Mouse (Mus musculus): Measurements from ENCODE around the gene Bola3. TPM values are rescaled to one million over a fixed set of nuclear protein-coding genes. Genes with fewer than 3 reads are reported as not detected.
A peak's percentile ranks its signal among the peaks of the same experiment; 100 is the strongest.

The Bola3 gene
- polyA plus RNA-seq, 1 experiment from 2014 or later, result 126 TPM

DNA sequence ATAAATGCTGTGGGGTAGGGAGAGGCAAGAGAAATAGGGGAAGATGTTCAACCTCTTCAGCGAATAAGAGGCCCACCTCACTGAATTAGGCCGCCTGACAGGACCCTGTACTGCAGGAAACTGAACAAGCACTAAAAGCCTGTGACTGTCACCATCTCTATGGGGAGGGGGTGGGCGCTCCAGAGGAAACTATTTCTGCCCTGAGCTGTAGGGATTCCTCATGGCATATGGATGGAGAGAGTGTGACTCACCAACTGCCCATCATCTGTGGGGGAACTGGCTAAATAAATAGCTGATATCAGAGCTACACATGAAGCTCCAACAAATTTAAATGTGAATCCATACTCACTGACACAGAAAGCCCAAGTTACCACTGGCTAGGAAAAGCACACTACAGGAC is 22.4 kb downstream of the Bola3 start:
- H3K4me1 ChIP-seq, result no peaks in the 10 kb centered on the region
- no peak overlapping the region for H3K4me3 ChIP-seq
- H3K4me2 ChIP-seq (replicated peaks), result no peak overlapping the region
- ATAC-seq (ENCODE audit: insufficient number of reproducible peaks, insufficient read depth, low FRiP score, low TSS enrichment), result no peak
- H3K36me3 ChIP-seq, result peaks cover 97% of the 10 kb centered on the region
- no peaks in the 10 kb centered on the region for H3K9me3 ChIP-seq
- H3K27me3 ChIP-seq, result no peaks in the 10 kb centered on the region
- H3K27ac ChIP-seq, result no peak overlapping the region
- H3K9ac ChIP-seq, result no peak overlapping the region
- WGBS, result 82% methylated on average over 3 of the region's 3 CpGs

- no peak overlapping the region for H3K4me2 ChIP-seq (replicated peaks)
- no peaks in the 10 kb centered on the region for H3K9me3 ChIP-seq
- no peaks in the 10 kb centered on the region for H3K27me3 ChIP-seq
- ATAC-seq (ENCODE audit: insufficient number of reproducible peaks, insufficient read depth, low FRiP score, low TSS enrichment), result no peak
- H3K9ac ChIP-seq, result no peak overlapping the region
- no peak overlapping the region for H3K27ac ChIP-seq
- H3K4me1 ChIP-seq, result no peaks in the 10 kb centered on the region
- WGBS, result 85% methylated on average over 9 of the region's 9 CpGs
- H3K36me3 ChIP-seq, result peaks cover 99% of the 10 kb centered on the region
- H3K4me3 ChIP-seq, result no peak overlapping the region
Observed at GRCm38 (mm10) chr6:83373704-83374300, 24.9 kb downstream of the Bola3 start.

- no peak for ATAC-seq (ENCODE audit: insufficient number of reproducible peaks, insufficient read depth, low FRiP score, low TSS enrichment)
- H3K4me2 ChIP-seq (replicated peaks), result no peak overlapping the region
- no peak overlapping the region for H3K9ac ChIP-seq
- H3K27me3 ChIP-seq, result no peaks in the 10 kb centered on the region
- no peaks in the 10 kb centered on the region for H3K4me1 ChIP-seq
- no peaks in the 10 kb centered on the region for H3K9me3 ChIP-seq
- H3K36me3 ChIP-seq, result peaks cover 89% of the 10 kb centered on the region
- H3K27ac ChIP-seq, result no peak overlapping the region
- no peak overlapping the region for H3K4me3 ChIP-seq
- WGBS, result 87% methylated on average over 10 of the region's 10 CpGs
Observed at GRCm38 (mm10) chr6:83381510-83382491, 32.9 kb downstream of the Bola3 start.

DNA sequence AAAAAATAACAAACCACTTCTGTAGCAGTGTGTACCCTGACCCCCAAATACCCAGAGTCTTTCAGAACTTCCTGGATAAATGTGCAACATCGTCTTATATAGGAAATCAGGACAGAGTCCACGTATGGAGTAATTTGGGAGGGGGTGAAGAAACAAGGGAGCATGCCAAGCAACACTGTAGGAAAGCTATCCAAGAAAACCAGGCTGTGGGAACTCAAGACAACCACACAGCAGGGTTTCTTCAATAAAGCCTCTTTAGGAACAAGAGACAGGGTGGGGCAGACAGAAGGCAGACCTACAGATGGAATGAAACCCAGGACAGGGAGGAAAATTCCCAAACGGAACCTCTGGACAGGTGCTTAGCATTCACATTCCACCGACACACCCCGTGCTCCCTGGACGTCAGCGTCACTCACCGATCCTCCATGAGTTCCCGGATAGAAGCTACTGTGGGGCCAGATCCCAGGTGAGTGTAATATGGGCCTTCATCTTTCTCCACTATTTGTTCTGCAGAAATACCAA is 36.7 kb downstream of the Bola3 start:
- Histone ChIP-seq H3K9ac (no peak overlapping the region), H3K27me3 (no peaks in the 10 kb centered on the region), H3K4me3 (no peak overlapping the region), H3K9me3 (no peaks in the 10 kb centered on the region), H3K4me2 (replicated peaks) (no peak overlapping the region), H3K4me1 (no peaks in the 10 kb centered on the region), H3K27ac (no peak overlapping the region), H3K36me3 (peaks cover 51% of the 10 kb centered on the region)
- no peak for ATAC-seq (ENCODE audit: insufficient number of reproducible peaks, insufficient read depth, low FRiP score, low TSS enrichment)
- WGBS, result 90% methylated on average over 9 of the region's 9 CpGs

- Histone ChIP-seq H3K27me3 (no peaks in the 10 kb centered on the region), H3K4me1 (no peaks in the 10 kb centered on the region), H3K4me2 (replicated peaks) (no peak overlapping the region), H3K4me3 (no peak overlapping the region), H3K27ac (no peak overlapping the region), H3K36me3 (peaks cover 42% of the 10 kb centered on the region), H3K9ac (no peak overlapping the region), H3K9me3 (no peaks in the 10 kb centered on the region)
- WGBS, result 80% methylated on average over 8 of the region's 8 CpGs
- ATAC-seq (ENCODE audit: insufficient number of reproducible peaks, insufficient read depth, low FRiP score, low TSS enrichment), result no peak
Observed at GRCm38 (mm10) chr6:83392166-83392780, 43.3 kb downstream of the Bola3 start.

DNA sequence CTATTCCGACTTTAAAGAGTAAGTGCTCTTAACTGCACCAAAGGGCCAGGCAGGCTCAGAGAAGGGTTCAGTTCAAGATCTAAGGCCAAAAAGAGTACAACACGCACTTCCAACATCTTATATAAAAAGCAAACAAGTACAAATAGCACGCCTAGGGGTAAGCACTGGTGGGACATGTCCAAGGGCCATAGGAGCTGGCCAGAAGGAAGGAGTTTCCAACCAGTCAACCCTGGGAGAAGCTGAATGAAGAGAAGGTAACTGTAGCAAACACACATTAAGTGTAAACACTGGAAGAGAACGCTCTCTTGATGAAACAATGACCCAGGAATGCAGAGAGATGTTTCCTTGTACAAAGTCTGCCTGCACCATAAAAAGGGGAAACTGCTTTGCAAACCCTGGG is 45.2 kb downstream of the Bola3 start:
- Histone ChIP-seq H3K9ac (no peak overlapping the region), H3K27me3 (no peaks in the 10 kb centered on the region), H3K4me2 (replicated peaks) (no peak overlapping the region), H3K4me3 (no peak overlapping the region), H3K9me3 (no peaks in the 10 kb centered on the region), H3K36me3 (peaks cover 58% of the 10 kb centered on the region), H3K27ac (no peak overlapping the region), H3K4me1 (peaks cover 3% of the 10 kb centered on the region; the same call in 1 of the 2 replicates)
- ATAC-seq (ENCODE audit: insufficient number of reproducible peaks, insufficient read depth, low FRiP score, low TSS enrichment), result no peak
- WGBS, result 93% methylated on average over 4 of the region's 4 CpGs

DNA sequence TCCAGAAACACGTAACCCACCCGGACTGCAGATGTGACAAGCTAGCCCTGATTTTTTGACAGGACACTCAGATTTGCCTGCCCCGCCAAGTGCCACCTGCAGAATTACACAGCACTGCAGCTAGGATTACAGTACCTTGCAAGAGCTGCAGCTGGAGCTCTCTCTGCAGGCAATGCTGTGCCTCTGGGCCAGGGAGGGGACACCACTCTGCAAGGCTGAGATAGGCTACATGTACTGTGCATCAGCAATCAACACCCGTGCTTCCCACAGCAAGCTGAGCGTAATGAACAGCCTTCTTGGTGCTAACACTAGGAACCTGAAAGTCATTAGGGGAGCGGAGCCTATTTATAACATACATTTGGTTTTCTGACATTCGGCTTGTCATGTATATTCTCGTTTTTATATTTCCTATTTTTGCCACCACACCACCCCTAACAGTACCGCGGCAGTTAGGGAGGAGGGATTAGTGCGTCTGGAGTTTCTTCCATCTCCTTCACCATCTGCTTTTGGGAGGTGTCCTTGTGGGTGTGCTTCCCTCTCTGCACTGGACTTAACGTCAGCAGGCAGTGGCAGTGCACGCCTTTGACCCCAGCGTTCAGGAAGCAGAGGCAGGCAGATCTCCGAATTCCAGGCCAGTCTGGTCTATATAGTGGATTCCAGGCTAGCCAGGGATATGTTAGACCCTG is 46.7 kb downstream of the Bola3 start:
- Histone ChIP-seq H3K9ac (no peak overlapping the region), H3K9me3 (no peaks in the 10 kb centered on the region), H3K4me3 (no peak overlapping the region), H3K4me1 (peaks cover 3% of the 10 kb centered on the region; the same call in 1 of the 2 replicates), H3K4me2 (replicated peaks) (no peak overlapping the region), H3K27me3 (no peaks in the 10 kb centered on the region), H3K36me3 (peaks cover 64% of the 10 kb centered on the region), H3K27ac (no peak overlapping the region)
- ATAC-seq (ENCODE audit: insufficient number of reproducible peaks, insufficient read depth, low FRiP score, low TSS enrichment), result no peak
- 91% methylated on average over 15 of the region's 15 CpGs for WGBS

- H3K27ac ChIP-seq, result no peak overlapping the region
- H3K36me3 ChIP-seq, result peaks cover 74% of the 10 kb centered on the region
- no peak overlapping the region for H3K4me2 ChIP-seq (replicated peaks)
- H3K27me3 ChIP-seq, result no peaks in the 10 kb centered on the region
- H3K4me1 ChIP-seq, result peaks cover 3% of the 10 kb centered on the region; the same call in 1 of the 2 replicates
- ATAC-seq (ENCODE audit: insufficient number of reproducible peaks, insufficient read depth, low FRiP score, low TSS enrichment), result no peak
- H3K4me3 ChIP-seq, result no peak overlapping the region
- H3K9ac ChIP-seq, result no peak overlapping the region
- H3K9me3 ChIP-seq, result no peaks in the 10 kb centered on the region
- 98% methylated on average over 2 of the region's 2 CpGs for WGBS
Observed at GRCm38 (mm10) chr6:83396711-83397110, 47.8 kb downstream of the Bola3 start.

GRCm38 (mm10) chr6:83397728-83398127 is 48.8 kb downstream of the Bola3 start:
- H3K27ac ChIP-seq, result peak overlapping the region; percentile 55; the same call in 1 of the 2 replicates

GRCm38 (mm10) chr6:83399790-83400189 is 50.8 kb downstream of the Bola3 start:
- H3K36me3 ChIP-seq, result peaks cover 80% of the 10 kb centered on the region
- WGBS, result 87% methylated on average over 3 of the region's 3 CpGs

More at GRCm38 (mm10) chr6:83397728-83398127, 48.8 kb downstream of the Bola3 start:
- 0 out of 2 replicates have a peak, but pooled peaks have one; percentile 41 for ATAC-seq (ENCODE audit: insufficient number of reproducible peaks, insufficient read depth, low FRiP score, low TSS enrichment)
- H3K27me3 ChIP-seq, result no peaks in the 10 kb centered on the region
- WGBS, result 83% methylated on average over 8 of the region's 8 CpGs
- H3K9ac ChIP-seq, result no peak overlapping the region
- H3K36me3 ChIP-seq, result peaks cover 77% of the 10 kb centered on the region
- no peaks in the 10 kb centered on the region for H3K9me3 ChIP-seq
- no peak overlapping the region for H3K4me3 ChIP-seq
- H3K4me2 ChIP-seq (replicated peaks), result no peak overlapping the region
- peaks cover 3% of the 10 kb centered on the region; the same call in 1 of the 2 replicates for H3K4me1 ChIP-seq

GRCm38 (mm10) chr6:83403481-83403880 is 54.5 kb downstream of the Bola3 start:
- Histone ChIP-seq H3K9me3 (no peaks in the 10 kb centered on the region), H3K36me3 (peaks cover 63% of the 10 kb centered on the region), H3K9ac (no peak overlapping the region), H3K4me2 (replicated peaks) (no peak overlapping the region), H3K4me1 (peaks cover 3% of the 10 kb centered on the region; the same call in 1 of the 2 replicates), H3K27me3 (no peaks in the 10 kb centered on the region), H3K27ac (no peak overlapping the region), H3K4me3 (no peak overlapping the region)
- over 99% methylated on average over 8 of the region's 8 CpGs for WGBS
- no peak for ATAC-seq (ENCODE audit: insufficient number of reproducible peaks, insufficient read depth, low FRiP score, low TSS enrichment)

More at GRCm38 (mm10) chr6:83399790-83400189, 50.8 kb downstream of the Bola3 start:
- no peaks in the 10 kb centered on the region for H3K27me3 ChIP-seq
- peaks cover 3% of the 10 kb centered on the region; the same call in 1 of the 2 replicates for H3K4me1 ChIP-seq
- no peaks in the 10 kb centered on the region for H3K9me3 ChIP-seq
- H3K4me2 ChIP-seq (replicated peaks), result no peak overlapping the region
- H3K9ac ChIP-seq, result no peak overlapping the region
- H3K4me3 ChIP-seq, result no peak overlapping the region
- ATAC-seq (ENCODE audit: insufficient number of reproducible peaks, insufficient read depth, low FRiP score, low TSS enrichment), result no peak
- H3K27ac ChIP-seq, result no peak overlapping the region
